Mouse (Mus musculus): ENCODE results near the gene Creb5.

Gene Creb5

DNA sequence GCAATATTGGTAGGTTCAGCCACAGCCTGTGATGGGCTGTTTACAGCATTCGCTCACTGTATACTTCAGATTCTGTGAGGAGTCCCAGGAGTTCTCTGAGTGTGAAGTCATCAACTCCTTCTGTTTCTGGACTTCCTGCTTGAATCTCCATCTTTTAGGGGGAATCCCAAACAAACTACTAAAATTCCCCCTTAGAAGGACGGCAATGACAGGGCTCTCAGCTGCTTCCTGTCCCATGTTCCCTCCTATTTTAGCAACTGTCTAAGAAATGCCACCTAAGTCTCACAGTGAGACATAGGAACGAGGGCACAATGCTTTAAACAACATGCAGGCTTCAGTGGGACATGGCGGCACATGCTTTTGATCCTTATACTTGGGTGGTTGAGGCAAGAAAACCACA is 204.3 kb downstream of the Creb5 start:
- no peak for DNase-seq (ENCODE audit: low read depth, low spot score)

DNA sequence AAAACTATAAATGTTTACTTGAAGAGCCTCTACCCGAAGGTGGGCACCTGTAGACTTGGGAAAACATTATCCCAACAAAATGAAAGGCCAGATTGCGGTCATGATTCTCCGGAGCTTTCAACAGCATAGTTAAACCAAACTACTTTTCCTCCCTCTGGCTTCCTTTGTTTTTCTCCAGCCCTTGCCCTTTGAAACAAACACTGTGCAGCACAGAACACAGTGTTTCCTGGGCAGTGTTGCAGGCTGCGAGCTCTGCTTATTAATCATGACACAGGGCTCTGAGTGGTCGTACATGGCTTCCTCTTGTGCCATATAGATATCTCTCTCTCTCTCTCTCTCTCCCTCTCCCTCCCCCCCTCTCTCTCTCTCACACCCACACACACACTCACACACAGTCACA is 206.8 kb downstream of the Creb5 start:
- DNase-seq (ENCODE audit: low read depth, low spot score) = no peak

DNA sequence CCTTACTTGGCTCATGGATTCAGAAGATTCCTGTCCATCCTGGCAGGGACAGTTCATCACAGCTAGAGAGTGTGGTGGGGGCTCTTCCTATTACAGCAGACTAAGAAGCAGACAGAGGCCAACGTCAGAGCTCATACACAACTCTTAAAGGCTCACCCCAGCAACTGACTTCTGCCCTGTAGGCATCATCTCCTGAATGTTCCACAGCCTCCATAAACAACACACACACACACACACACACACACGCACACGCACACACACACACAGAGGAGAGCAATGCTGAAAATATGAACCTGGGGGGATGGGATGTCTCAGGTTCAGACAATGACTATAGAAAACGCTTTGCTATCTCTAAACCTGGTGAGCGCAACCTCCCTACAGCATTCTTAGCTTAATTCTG is 208.6 kb downstream of the Creb5 start:
- no peak for DNase-seq (ENCODE audit: low read depth, low spot score)

DNA sequence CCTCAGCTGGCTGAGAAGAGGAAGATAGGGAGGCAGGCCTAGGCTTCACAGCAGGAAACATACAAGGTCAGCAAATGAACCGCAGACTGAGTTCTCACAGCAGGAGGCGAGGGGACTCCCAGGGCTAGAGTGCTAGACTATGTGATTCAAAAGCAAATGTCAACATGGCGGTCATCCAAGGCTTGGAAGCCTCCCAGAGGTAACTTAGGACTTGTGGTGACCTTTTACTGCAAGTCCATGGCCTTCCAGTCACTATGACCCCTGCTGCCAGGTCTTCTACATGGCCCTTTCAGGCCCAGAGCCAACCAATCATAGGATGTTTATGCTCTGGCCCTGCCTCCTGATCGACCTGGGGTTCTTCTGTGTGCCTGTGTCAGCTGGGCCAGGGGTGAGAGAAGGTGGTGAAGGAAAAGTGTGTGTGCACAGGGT is 209.3 kb downstream of the Creb5 start:
- DNase-seq (ENCODE audit: low read depth, low spot score) = no peak

DNA sequence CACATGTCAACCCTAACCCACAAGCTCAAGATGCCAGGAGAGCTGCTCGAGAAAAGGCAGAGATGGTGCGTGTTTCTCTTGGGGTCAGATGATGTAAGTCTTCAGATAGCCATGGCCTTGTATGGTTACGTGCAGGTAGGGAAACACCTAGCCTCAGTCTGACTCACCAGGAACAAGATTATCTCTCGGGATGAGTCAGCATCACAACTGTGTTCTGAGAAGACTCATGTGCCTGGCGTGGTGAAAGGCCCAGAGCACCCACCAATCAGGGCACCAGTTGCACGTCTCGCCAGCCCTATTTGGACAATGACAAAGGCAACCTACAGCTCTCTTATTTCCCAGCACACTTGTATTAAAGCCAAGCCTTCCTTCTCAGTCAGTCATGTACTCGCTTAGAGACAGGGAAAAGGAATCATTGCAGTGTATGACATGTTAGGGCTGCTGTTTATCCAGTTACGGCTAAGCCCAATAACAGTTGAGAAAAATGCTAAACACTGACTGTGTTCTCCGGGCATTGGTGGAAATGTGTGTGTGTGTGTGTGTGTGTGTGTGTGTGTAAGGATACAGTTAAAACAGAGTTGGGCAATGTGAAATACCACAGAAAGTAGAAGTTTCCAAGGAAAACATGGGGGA is 210.9 kb downstream of the Creb5 start:
- no peak for DNase-seq (ENCODE audit: low read depth, low spot score)

DNA sequence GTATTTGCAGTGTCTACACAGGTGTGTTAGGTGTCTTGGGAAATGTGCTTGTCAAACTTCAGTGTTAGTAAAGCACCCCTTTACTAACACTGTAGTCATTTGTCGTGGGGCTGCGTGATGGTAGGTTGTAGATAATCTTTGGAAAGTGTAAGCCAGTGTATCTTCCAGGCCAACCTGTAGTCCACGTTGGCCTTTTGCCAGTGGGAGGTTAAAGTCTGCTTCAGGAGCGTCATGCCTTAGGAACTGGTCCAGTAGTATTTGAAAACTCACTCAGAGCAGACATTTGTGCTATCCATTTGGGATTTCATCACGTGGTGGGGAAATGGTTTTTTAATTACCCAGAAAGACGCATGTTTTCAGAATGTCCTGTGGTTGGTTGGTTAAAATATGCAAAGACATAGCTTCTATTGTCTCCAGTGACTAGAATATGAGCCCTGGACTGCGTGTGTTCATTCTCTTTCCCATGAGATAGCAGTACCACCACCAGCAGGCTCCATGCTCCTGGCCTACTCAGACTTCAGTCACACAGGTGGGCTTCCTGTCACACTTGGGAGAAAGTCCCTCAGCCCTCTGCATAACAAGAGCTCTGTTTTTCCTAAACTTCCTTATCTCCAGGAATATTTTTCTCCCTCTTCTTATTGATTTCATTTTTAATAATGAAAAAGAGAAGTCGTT is 212.7 kb downstream of the Creb5 start:
- no peak for DNase-seq (ENCODE audit: low read depth, low spot score)

DNA sequence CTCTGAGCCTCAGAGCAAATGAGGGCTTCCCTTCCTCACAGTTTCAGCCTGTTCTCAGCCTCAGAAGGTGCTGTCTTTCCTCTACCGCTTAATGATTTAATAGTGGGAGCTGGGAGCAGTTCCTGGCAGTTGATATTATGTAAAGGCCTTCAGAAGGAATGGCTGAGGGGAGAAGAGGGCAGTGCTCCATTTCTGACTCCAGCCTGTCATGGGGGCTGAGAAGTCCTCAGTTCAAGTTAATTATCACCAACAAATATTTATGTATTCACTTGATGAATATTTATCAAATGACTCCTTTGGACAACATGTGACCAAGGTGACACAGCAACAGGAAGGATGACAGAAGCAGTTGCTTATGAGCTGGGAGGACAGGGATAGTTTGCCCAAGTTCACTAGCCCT is 214.2 kb downstream of the Creb5 start:
- DNase-seq (ENCODE audit: low read depth, low spot score) = no peak

DNA sequence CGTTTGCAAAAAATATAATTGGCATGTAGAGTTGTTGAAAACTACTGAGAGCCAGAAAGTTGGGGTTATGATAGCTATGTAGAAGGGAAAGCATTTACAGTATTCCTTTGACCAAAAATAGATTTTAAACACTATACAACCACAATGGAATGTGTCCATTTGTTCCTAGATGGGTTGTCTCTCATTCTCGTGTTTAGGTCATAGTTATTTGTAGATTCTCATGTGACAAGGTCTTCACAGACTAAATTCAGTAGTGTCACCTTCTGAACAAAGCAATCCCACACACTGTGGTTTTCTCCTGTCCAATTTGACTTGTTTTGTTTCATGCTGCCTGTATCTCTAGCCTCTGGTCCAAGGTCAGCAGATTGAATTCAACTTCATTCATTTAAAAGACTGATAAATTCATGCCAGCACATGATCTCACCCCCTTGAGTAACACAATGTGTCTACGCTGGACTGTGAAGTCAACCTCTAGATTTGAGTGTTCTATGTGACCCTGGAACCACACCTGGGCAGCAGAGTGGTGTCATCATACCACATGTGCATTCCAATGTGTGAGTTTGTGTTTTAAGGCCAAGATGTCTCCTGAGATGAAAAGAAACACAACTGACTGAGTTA is 220.0 kb downstream of the Creb5 start:
- no peak for DNase-seq (ENCODE audit: low read depth, low spot score)

DNA sequence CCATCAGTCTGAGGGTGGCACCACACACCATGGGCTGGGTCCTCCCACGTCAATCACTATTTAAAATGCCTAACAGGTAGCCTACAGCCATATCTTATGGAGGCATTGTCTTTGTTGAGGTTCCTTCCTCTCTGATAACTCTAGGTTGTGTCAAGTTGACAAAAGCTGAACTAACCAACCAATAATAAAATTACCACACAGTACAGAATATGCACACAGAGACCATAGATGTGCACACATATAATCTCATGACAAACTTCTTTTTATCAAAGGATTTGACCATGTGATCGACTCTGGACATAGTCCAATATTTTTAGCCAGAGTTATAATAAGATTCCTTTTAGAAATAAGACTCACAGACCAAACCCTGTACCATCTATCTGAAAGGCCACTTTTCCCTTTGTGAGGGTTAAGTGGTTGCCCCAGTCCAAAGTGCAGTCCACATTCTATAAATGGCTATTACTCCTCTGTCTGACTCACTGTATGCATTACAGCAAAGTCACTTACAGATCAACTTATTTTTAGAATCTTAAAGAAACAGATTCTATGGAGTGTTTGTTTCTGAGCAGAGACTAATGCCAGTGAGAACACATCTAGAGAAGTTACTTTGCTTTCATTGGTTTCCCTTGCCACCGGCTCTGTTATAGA is 221.9 kb downstream of the Creb5 start:
- DNase-seq (ENCODE audit: low read depth, low spot score) = no peak

DNA sequence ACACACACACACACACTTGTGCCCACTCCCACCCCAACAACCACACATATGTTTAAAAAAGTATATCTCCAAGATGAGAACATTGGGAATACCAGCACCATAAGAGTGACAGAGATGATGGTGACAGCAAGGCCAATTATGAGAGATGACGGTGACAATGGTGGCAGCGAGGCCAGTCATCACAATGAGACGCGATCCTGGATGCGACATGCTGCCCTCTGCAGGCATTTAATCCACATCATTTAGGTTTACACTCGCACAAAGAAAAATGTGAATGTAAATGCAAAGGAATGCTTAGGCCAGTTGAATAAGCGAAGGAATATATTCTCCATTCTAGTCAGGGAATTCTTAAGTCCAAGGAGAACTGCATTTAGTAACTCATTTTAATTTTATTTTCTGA is 222.9 kb downstream of the Creb5 start:
- DNase-seq (ENCODE audit: low read depth, low spot score) = no peak

DNA sequence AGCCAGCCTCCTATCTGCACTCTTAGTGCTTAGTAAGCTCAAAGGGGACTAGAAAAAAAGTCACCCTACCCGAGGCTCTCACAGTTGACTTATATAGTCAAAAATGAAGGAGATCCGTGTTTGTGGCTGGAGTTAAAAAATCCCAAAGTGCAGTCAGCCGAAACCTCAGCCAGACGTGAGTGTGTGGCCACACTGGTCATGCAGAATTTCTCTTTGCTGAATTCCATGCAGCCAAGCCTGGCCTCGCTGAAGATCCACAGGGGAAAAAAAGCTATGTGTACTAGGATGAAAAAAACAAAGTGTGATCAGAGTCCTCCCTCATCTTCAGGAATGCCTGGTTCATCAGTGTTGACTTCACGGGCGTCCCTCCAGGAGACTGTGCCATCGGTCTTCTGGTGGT is 225.2 kb downstream of the Creb5 start:
- no peak for DNase-seq (ENCODE audit: low read depth, low spot score)

DNA sequence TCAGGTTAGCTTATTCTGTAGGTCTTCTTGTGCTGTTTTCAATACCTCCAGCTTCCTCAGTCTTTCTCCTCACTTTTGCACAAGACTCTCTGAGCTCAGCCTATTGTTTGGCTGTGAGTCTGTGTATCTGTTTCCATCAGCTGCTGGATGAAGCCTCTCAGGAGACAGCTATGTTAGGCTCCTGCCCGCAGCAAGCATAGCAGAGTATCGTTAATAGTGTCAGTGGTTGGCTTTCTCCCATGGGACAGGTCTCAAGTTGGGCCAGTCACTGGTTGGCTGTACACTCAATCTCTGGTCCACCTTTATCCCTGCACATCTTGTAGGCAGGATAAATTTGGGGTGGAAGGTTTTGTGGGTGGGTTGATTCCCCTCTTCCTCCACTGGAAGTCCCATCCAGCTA is 226.3 kb downstream of the Creb5 start:
- no peak for DNase-seq (ENCODE audit: low read depth, low spot score)

DNA sequence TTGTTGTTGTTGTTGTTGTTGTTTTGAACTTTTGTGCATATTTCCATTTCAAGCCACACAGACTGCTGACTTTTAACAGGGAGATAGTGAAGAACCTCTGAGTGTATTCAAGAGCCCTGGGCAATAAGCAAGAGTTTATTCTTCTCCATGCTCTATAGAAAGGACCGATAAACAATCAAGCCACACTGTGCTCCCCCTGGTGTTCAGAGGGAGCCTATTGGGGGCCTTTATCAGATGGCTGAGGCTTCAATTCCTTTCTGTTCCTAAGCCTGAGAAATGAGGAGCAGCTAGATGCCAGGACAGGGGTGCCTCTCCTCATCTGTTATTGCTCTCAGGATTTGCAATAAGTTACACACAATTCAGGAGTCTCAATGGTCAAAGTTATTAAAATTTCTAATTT is 227.8 kb downstream of the Creb5 start:
- no peak for DNase-seq (ENCODE audit: low read depth, low spot score)

DNA sequence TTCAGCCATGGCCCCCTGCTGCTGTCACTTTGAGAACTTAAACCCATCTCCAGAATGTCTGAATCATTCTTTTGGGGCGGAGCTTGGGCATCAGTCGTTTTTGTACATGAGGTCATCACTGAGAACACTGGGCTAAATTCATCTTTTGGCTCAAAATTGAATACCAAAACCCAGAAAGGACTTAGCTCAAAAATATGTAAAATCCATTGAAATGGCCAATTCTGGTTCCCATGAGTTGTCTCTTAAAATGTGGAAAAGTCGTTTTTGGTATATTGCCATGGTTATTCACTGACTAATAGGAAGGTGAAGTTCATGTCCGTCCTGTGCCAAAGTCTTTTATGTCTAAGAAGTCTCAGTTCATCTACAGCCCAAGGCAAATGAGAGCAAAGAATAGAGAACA is 228.5 kb downstream of the Creb5 start:
- no peak for DNase-seq (ENCODE audit: low read depth, low spot score)

DNA sequence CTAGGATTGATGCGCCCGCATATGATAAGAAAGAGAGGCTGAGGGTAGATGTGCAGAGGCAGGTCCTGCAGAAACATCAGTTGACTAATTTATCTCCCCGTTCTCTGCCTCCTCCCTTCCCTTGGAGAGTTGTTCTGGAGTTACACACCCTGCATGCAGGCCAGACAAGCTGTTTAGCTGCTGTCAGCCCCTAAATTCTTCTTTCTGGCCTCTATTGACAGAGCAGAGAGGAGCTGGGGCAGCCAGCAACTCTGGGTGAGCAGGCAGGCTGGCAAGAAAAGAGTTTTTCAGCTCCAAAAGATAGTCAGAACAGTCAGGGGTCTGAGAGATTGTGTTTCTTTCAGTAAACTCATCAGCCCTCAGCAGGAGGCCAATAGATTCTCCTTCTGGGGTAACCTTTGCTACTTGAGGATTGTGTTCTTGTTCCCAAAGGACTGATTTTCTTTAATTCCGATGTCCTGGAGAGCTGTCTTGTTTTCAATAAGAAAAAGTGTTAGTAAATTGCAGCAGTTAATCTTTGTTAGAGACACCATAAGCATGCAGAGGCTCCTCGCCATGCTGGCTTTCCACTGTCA is 230.4 kb downstream of the Creb5 start:
- no peak for DNase-seq (ENCODE audit: low read depth, low spot score)

DNA sequence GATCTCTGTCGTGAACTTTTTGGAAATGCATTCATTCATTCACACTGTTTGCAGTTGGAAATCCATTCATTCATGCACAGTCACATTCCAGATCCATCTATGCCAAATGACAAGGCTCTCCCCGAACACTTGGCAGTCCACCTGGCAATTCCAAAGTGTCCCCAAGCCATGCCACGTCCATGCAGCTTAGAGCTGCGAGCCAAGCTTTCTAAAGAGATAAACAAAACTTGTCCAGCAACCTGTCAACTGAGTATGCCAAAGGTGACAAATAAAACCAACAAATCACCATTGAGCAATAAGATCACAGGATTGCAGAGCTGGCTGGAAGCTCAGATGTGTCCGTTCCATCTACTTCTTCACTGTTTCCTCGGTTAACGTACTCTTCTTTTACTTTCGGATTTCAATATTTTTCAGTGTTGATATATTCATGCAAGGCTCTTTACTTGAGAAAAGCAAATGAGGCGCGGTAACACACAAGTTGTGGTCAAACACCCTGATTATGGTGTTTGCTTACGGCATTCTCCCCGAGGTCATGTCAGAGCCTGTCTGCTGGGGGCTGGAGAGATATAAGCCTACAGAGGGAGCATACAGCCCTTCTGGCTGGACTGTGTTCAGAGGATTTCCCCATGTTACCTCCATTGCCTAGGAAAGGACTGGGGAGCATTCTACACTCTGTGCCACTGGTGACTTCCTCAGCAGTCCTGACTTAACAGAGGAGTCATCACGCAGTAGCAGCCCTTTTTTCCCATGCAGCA is 236.8 kb downstream of the Creb5 start:
- DNase-seq (ENCODE audit: low read depth, low spot score) = no peak

DNA sequence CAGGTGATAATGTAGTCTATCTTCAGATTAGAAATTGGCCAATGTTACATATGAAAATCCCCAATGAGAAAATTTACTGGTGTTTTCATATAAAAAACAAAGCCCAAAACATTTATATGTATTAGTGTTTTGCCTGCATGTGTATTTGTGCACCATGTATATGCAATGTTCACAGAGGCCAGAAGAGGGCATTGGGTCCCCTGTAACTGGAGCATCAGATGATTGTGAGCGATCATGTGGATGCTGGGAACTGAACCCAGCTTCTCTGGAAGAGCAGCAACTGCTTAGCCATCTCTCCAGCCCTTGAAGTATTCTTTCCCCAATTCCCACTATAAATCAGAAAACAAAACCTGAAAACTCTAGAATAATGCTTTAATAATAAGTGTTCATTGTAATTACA is 239.4 kb downstream of the Creb5 start:
- no peak for DNase-seq (ENCODE audit: low read depth, low spot score)

DNA sequence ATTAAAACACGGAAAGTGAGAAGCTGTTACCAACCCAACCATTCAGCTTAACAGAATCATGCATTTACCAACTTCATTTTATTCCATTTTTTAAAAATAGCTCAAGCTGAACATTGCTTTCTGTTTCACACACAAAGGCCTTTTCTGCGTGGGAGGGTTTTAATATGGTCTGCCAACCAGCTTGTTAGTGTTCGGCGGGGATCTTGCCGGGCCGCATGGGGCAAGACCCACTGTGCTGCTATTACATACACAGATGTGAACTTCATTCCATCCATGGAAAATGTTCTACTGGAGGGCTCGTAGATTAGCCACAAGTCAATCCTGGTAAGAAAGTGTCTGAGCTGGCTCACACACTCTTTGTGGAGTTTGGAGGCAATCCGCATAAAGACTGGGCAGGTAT is 243.7 kb downstream of the Creb5 start:
- DNase-seq (ENCODE audit: low read depth, low spot score) = no peak

DNA sequence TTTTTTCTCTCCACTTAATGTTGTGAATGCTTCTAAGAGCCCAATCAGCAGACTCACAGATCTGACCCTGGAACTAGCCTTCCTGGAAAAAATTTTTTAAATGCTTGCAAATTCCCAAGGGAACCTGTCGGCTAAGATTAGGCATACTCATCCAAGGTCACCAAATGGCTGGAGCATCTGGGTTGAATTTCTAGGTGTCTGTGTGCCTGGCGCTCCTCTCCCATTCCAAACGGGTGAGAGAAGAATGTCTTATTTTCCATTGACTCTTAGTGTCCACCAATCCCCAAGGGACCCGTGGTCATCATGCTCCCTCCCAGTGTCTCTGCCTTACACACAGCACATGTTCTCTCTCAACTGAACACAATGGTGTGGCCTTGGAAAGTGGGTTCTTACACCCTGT is 244.4 kb downstream of the Creb5 start:
- no peak for DNase-seq (ENCODE audit: low read depth, low spot score)

DNA sequence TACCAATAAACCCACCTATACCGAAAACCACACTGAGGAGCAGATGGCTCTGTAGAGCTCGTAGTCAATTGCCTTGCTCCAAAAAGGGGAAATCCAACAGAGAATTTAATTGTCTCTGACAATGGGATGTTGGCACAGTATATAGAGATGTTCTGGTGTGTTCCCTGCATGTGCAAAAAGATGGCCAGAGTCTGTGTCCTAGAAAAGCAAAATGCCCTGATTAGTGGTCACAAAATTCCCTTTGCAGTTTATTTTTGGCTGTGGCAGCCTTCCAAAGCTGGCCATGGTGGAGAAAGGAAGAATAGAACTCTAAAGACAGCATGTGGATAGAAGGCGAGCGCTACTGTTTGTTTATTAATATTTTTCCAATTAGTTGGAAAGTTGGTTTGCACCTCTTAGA is 250.5 kb downstream of the Creb5 start:
- no peak for DNase-seq (ENCODE audit: low read depth, low spot score)

DNA sequence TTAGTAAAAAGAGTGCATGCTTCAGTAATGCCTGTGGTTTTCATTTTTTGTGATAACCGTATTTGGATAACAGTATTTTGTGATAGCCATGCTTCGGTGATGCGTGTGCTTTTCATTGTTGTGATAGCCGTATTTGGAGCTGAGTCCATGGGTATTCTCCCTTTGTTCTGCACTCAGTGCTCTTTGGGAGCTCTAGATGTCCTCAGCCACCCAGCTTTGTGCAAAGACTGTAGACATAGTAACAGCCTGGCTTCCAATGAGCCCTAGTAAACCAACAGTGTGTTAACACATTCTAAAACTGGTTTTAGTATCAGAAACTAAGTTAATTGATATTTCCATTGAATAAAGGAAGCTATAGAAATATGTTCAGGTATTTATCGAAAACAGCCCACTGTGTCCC is 254.7 kb downstream of the Creb5 start:
- no peak for DNase-seq (ENCODE audit: low read depth, low spot score)

DNA sequence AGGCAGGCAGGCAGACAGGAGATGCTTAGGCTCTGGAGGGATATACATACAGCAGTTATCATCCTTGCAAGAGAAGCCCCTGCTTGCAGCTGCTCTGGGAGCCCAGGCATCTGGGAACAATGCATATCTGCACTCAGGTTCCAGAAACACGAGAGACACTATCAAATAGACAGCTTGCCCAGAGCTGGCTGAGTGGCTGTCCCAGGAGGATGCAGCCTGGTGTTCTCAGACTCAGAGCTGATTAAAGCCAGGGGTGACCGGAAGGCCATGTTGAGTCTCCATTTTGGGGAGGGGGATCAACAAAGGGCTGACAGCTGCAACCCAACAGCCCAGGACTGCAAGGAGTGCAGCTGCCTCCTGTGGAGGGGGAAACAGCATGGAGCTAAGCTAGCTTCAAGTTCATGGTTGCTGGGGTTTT is 258.4 kb downstream of the Creb5 start:
- DNase-seq (ENCODE audit: low read depth, low spot score) = no peak
